ENCODE assay signal across 15 mouse cellular contexts in the genomic region with DNA sequence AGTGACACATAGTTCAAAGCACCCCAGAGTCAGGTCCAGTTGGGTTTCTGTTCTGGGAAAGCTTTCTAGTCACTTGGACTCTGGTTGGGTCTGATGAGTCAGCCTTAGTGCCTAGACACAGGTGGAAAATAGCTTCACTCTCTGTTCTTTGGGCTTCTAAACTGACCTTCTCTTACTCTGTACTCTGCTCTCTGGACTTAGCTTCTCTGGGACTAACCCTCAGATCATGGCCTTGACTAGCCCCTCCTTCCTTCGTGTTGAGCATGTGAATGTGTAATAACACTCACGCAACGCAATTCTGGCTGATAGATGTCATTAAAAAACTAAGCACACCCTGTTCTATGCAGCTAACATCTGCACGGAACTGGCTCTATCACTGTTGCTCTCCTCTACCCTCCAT.
"Had no signal": no experiment of that assay in that cellular context is flagged by ENCODE, and none has a peak within 500 bp of the region (broad histone marks: within the 10 kb centered on the region; RNA-seq: fewer than 3 reads in every experiment).

No protein-coding gene starts in this region.

- H3K36me3 ChIP-seq: limb, embryonic 12.5 days; limb, embryonic 15.5 days; liver, embryonic 12.5 days; liver, embryonic 15.5 days; stomach, embryonic 15.5 days had no signal

- ATAC-seq: liver, embryonic 12.5 days had no signal

- H3K4me2 ChIP-seq: limb, embryonic 12.5 days; limb, embryonic 15.5 days; liver, embryonic 12.5 days; liver, embryonic 15.5 days; midbrain, embryonic 11.5 days; stomach, embryonic 15.5 days had no signal

- H3K27me3 ChIP-seq: limb, embryonic 12.5 days; limb, embryonic 15.5 days; liver, embryonic 12.5 days; liver, embryonic 15.5 days; stomach, embryonic 15.5 days had no signal

- H3K27ac ChIP-seq: kidney, postnatal 0 days; limb, embryonic 12.5 days; limb, embryonic 15.5 days; liver, embryonic 12.5 days; liver, embryonic 15.5 days; stomach, embryonic 15.5 days had no signal

- H3K4me3 ChIP-seq: limb, embryonic 12.5 days; limb, embryonic 15.5 days; liver, embryonic 12.5 days; liver, embryonic 15.5 days; stomach, embryonic 15.5 days had no signal

- H3K9me3 ChIP-seq: limb, embryonic 12.5 days; limb, embryonic 15.5 days; liver, embryonic 12.5 days; liver, embryonic 15.5 days; stomach, embryonic 15.5 days had no signal

- H3K4me1 ChIP-seq: limb, embryonic 12.5 days; limb, embryonic 15.5 days; liver, embryonic 15.5 days; stomach, embryonic 15.5 days had no signal

- DNase-seq: kidney, adult 2 months; kidney, postnatal 25 days; left cerebral cortex, postnatal 4 days; lung, adult 2 months; lung, postnatal 14 days; lung, postnatal 4 days; midbrain, embryonic 14.5 days; thymus, postnatal 25 days had no signal

- H3K9ac ChIP-seq: limb, embryonic 12.5 days; limb, embryonic 15.5 days; liver, embryonic 12.5 days; liver, embryonic 15.5 days; stomach, embryonic 15.5 days had no signal
